ENCODE assay signal across 8 mouse cellular contexts in the genomic region with DNA sequence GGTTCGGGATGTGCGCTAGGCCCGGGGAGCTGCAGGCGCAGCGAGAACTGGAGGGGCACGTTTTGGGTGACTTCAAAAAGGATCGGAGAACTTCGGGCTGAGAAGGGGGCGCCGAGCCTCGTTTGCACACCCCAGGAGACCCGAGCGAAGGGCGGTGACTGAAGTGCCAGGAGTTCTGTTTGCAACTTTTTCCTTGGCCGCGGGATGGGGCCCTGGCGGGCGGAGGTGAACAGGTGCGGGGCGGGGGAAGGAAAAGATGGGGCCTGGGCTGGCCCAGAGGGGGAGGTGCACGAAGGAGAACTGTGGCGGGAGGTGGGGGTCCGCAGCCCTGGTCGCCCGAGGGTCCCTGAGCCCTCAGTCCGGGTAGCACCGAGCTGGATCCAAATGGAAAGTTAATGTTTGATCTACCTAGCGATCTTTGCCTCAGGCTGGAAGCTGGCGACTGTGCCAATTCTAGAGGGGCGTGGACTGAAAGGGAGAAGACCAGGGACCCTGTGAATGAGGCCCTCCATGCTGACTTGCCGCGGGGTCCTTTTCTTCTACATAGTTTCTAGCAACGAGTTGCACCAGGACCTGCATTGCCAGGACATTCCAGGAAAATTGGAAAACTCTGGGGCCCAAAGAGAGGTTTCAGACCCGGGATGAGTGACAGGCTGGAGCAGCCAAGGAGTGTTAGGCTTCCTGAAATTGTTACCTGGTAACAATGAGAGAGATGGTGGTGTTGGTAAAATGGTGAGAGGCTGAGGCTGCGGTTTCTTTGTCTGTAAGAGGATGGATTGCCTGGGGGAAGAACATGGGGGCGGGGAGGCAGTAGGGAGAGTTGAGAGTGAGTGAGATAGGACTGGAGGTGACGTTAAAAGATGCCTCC. TPM values are rescaled to one million over a fixed set of nuclear protein-coding genes. Genes with fewer than 3 reads are reported as not detected.
A peak's percentile ranks its signal among the peaks of the same experiment; 100 is the strongest.
DNase-seq lines count a peak whose midpoint lies in the region; ATAC-seq and TF ChIP-seq lines count a peak whose summit lies in the region.

No protein-coding gene starts in this region.

- no peaks in the 10 kb centered on the region for H3K9me3 ChIP-seq in forebrain, embryonic 15.5 days
- no peaks in the 10 kb centered on the region for H3K9me3 ChIP-seq in midbrain, embryonic 10.5 days (replicated peaks)

- peak overlapping the region; percentile 56 for H3K4me2 ChIP-seq in forebrain, embryonic 15.5 days (replicated peaks)

- no peak for ATAC-seq in forebrain, embryonic 15.5 days (replicated peaks)

- peaks cover 24% of the 10 kb centered on the region for H3K4me1 ChIP-seq in forebrain, embryonic 15.5 days
- H3K4me1 ChIP-seq in midbrain, embryonic 10.5 days: peaks cover 36% of the 10 kb centered on the region

- H3K4me3 ChIP-seq in layer of hippocampus, adult 2 months: peak overlapping the region; percentile 47
- H3K4me3 ChIP-seq in forebrain, embryonic 15.5 days: peak overlapping the region; percentile 33
- H3K4me3 ChIP-seq in midbrain, embryonic 10.5 days: peak overlapping the region; percentile 56

- under 1% methylated on average over 37 of the region's 37 CpGs for WGBS in forebrain, embryonic 15.5 days
- WGBS in midbrain, embryonic 10.5 days: under 1% methylated on average over 37 of the region's 37 CpGs

- no peak overlapping the region for H3K27ac ChIP-seq in layer of hippocampus, adult 2 months
- H3K27ac ChIP-seq in forebrain, embryonic 15.5 days (replicated peaks): no peak overlapping the region
- H3K27ac ChIP-seq in midbrain, embryonic 10.5 days (replicated peaks): peak overlapping the region; percentile 28; the same call in 1 of the 2 replicates

- no peak for TF ChIP-seq CTCF in layer of hippocampus, adult 2 months (conservative IDR thresholded peaks at IDR 0.05)

- H3K36me3 ChIP-seq in forebrain, embryonic 15.5 days: no peaks in the 10 kb centered on the region
- 0 out of 2 replicates have a peak, but pooled peaks cover 6% of the 10 kb centered on the region for H3K36me3 ChIP-seq in midbrain, embryonic 10.5 days

- DNase-seq in layer of hippocampus, adult 2 months (ENCODE audit: low spot score in 2 of 2): no peak
- no peak for DNase-seq in layer of hippocampus, adult 18-20 months (ENCODE audit: low spot score in 2 of 2)
- DNase-seq in kidney, adult 9 months: peak; percentile 86
- peak; percentile 30 for DNase-seq in midbrain, embryonic 10.5 days (ENCODE audit: low spot score)
- DNase-seq in adipocyte (ENCODE audit: low spot score): no peak
- DNase-seq in layer of hippocampus, postnatal 14 days (ENCODE audit: low spot score in 2 of 2): no peak
- DNase-seq in spleen, adult 18-20 months: no peak

- H3K27me3 ChIP-seq in forebrain, embryonic 15.5 days: peaks cover 60% of the 10 kb centered on the region
- peaks cover 91% of the 10 kb centered on the region for H3K27me3 ChIP-seq in midbrain, embryonic 10.5 days (ENCODE audit: low read depth, poor library complexity, severe bottlenecking)

- H3K9ac ChIP-seq in forebrain, embryonic 15.5 days (replicated peaks): 0 out of 2 replicates have a peak overlapping the region, but pooled peaks have one; percentile 26

RNA-seq across cellular contexts. Expression of gene Tcea3, which starts 1.2 kb away (rescaled TPM):
- not detected for total RNA-seq in layer of hippocampus, adult 2 months (2021)
- total RNA-seq in layer of hippocampus, adult 18-20 months (2021): under 1 TPM in 1 of 2 experiments, not detected in 1; 0.50 TPM
- 0.57 and 1.0 TPM in 2 replicates for polyA plus RNA-seq in forebrain, embryonic 15.5 days (2015; fragmentation: Nextera tagmentation; extraction: Ambion mirVana)
- polyA plus RNA-seq in midbrain, embryonic 10.5 days (2016; fragmentation: Nextera tagmentation; extraction: Ambion mirVana): 0.79 and 0.81 TPM in 2 replicates
- under 1 TPM; 0.31 to 0.44 TPM for total RNA-seq in layer of hippocampus, postnatal 14 days (2021)

RNA-seq across cellular contexts. Expression of gene Zfp46, which starts 35.8 kb away (rescaled TPM):
- total RNA-seq in layer of hippocampus, adult 2 months (2021): 10 to 100 TPM; 44.2 to 49.0 TPM
- 10 to 100 TPM; 34.2 to 34.6 TPM for total RNA-seq in layer of hippocampus, adult 18-20 months (2021)
- polyA plus RNA-seq in forebrain, embryonic 15.5 days (2015; fragmentation: Nextera tagmentation; extraction: Ambion mirVana): 42.2 and 46.1 TPM in 2 replicates
- polyA plus RNA-seq in midbrain, embryonic 10.5 days (2016; fragmentation: Nextera tagmentation; extraction: Ambion mirVana): 23.3 and 30.3 TPM in 2 replicates
- total RNA-seq in layer of hippocampus, postnatal 14 days (2021): 10 to 100 TPM; 69.9 to 74.4 TPM

RNA-seq across cellular contexts. Expression of gene Asap3, which starts 42.5 kb away (rescaled TPM):
- 1 to 10 TPM; 2.5 to 3.1 TPM for total RNA-seq in layer of hippocampus, adult 2 months (2021)
- 1 to 10 TPM; 2.2 to 2.6 TPM for total RNA-seq in layer of hippocampus, adult 18-20 months (2021)
- polyA plus RNA-seq in forebrain, embryonic 15.5 days (2015; fragmentation: Nextera tagmentation; extraction: Ambion mirVana): 3.4 and 3.7 TPM in 2 replicates
- polyA plus RNA-seq in midbrain, embryonic 10.5 days (2016; fragmentation: Nextera tagmentation; extraction: Ambion mirVana): 6.0 and 7.1 TPM in 2 replicates
- total RNA-seq in layer of hippocampus, postnatal 14 days (2021): 1 to 10 TPM; 5.1 to 6.0 TPM

Comparison
In these comparisons a context has a peak if more than half of its experiments do, and no peak if none do; other contexts are left out.
1. DNase-seq: peak in kidney, adult 9 months (single experiment) and midbrain, embryonic 10.5 days (single experiment); none in layer of hippocampus, adult 2 months (0 of 2), layer of hippocampus, adult 18-20 months (0 of 2), adipocyte (single experiment), layer of hippocampus, postnatal 14 days (0 of 2) and spleen, adult 18-20 months (0 of 2).
2. Peak in every context shown above with its lines, with median percentiles within 50 percentile points of each other: H3K4me3 ChIP-seq.